Mouse (Mus musculus) forebrain, postnatal 0 days (tissue): ENCODE measurements at regions not wholly inside any gene's neighbourhood (a gene's known extent, or its start where the extent isn't known, plus 50 kb on each side); places are given as distances from the start of the nearest gene placed in this dataset.
"Not testable (repeated sequence)": the region's sequence is repeated elsewhere in the genome, so short reads cannot be mapped to it uniquely, and the experiment has no call there.

ENCODE experiments used
- ATAC-seq: fragments of 200-750 bp; cut with Nextera tagmentation; 2 replicates; pipeline ENCODE4 v1.8.0; 2017; ENCODE audit warnings: mild to moderate bottlenecking, moderate library complexity
- DNase-seq: peaks from one replicate; pipeline ENCODE4 v3.0.0-alpha.2; 2015
- H3K27ac ChIP-seq: fragments of 300-500 bp; sonication (generic); 2 replicates; pipeline ENCODE4 v1.5.1; 2014; ENCODE audit warnings: low read depth, mild to moderate bottlenecking, antibody characterized with exemption, low read length, moderate library complexity, mixed read lengths
- H3K27me3 ChIP-seq: fragments of 300-500 bp; sonication (generic); 2 replicates; pipeline ENCODE4 v1.6.1; 2014; ENCODE audit warnings: mild to moderate bottlenecking, low read length, mixed read lengths; ENCODE audit not compliant: insufficient read depth
- H3K36me3 ChIP-seq: fragments of 300-500 bp; sonication (generic); 2 replicates; pipeline ENCODE4 v1.6.1; 2014; ENCODE audit warnings: mild to moderate bottlenecking, moderate library complexity; ENCODE audit not compliant: insufficient read depth
- H3K4me1 ChIP-seq: fragments of 300-500 bp; sonication (generic); 2 replicates; pipeline ENCODE4 v1.6.1; 2014; ENCODE audit warnings: antibody characterized with exemption; ENCODE audit not compliant: insufficient read depth
- H3K4me2 ChIP-seq: fragments of 300-500 bp; sonication (generic); 2 replicates; pipeline ENCODE4 v1.6.1; 2014; ENCODE audit warnings: low read depth, mild to moderate bottlenecking, moderate library complexity
- H3K4me3 ChIP-seq: fragments of 300-500 bp; sonication (generic); 2 replicates; pipeline ENCODE4 v1.5.1; 2014; ENCODE audit warnings: low read depth, low read length, mixed read lengths
- H3K9ac ChIP-seq: fragments of 300-500 bp; sonication (generic); 2 replicates; pipeline ENCODE4 v1.6.1; 2014; ENCODE audit warnings: mild to moderate bottlenecking
- H3K9me3 ChIP-seq: fragments of 300-500 bp; sonication (generic); 2 replicates; pipeline ENCODE4 v1.6.1; 2016; ENCODE audit warnings: low read length
- CTCF ChIP-seq: sonication (generic); IDR thresholded peaks from 2 replicates; pipeline ENCODE4 v1.5.1; 2016; ENCODE audit warnings: antibody characterized with exemption, control low read depth, low read depth
- WGBS: fragments of 180-500 bp; shearing (Covaris S2); extraction: QIAGEN DNeasy Blood & Tissue Kit; methylation state at CpG from one replicate; pipeline ENCODE4 v1.1.7; 2014; 5-methylcytosine and 5-hydroxymethylcytosine counted together

DNA sequence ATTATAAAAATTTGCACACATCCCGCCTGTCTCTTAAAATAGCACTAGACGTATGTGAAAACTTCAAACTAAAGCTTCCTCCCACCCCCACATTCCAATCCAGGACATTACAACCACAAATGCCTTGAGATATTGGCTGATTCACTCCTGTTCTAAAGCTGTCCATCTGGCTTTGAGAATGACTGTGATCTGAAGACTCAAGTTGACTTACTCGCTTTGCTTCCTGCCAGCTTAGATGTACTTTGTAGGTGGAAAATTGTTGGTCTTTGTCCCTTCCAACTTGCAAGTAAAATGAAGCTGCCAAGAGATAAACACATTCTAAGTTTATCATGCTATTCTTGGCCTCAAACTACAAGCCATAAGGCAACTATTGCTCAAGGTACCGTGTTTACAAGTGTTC lies 779.7 kb downstream of the Cetn3 start:
- ATAC-seq (peak; percentile 51), DNase-seq (peak; percentile 41)
- no peak for TF ChIP-seq CTCF
- Histone ChIP-seq H3K4me1 (no peaks in the 10 kb centered on the region), H3K27ac (no peak overlapping the region), H3K27me3 (no peaks in the 10 kb centered on the region), H3K36me3 (no peaks in the 10 kb centered on the region), H3K9ac (no peak overlapping the region), H3K9me3 (no peaks in the 10 kb centered on the region), H3K4me3 (no peak overlapping the region), H3K4me2 (no peak overlapping the region)
- WGBS: 64% methylated on average over 4 of the region's 4 CpGs

GRCm38 (mm10) chr13:82570925-82571324 lies 788.0 kb downstream of the Cetn3 start:
- Histone ChIP-seq H3K4me2 (no peak overlapping the region), H3K27me3 (no peaks in the 10 kb centered on the region), H3K4me1 (no peaks in the 10 kb centered on the region), H3K27ac (no peak overlapping the region), H3K9me3 (no peaks in the 10 kb centered on the region), H3K9ac (no peak overlapping the region), H3K36me3 (no peaks in the 10 kb centered on the region), H3K4me3 (no peak overlapping the region)
- WGBS: 95% methylated on average over 1 of the region's 1 CpGs
- DNase-seq (no peak), ATAC-seq (no peak)
- no peak for TF ChIP-seq CTCF

DNA sequence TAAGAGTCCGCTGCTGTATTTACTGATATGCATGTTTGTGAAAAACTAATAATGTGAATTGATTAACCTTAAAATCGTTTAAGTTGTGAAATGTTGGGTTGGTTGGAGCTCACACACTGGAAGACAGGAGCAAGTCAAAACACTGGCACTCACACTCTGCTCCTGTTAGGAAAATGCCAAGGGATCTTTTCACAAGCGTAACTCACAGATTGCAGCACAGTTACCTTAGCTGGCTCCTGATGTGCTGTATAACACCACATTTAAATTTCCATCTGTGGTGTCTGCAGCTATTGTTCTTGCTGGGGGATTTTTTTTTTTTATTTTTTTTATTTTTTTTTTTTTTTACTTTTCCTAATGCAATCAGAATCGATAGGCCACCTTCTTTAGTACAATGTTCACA lies 795.1 kb downstream of the Cetn3 start:
- 65% methylated on average over 4 of the region's 4 CpGs for WGBS
- Histone ChIP-seq H3K27me3 (no peaks in the 10 kb centered on the region), H3K4me3 (no peak overlapping the region), H3K27ac (no peak overlapping the region), H3K9ac (no peak overlapping the region), H3K4me2 (no peak overlapping the region), H3K9me3 (no peaks in the 10 kb centered on the region), H3K4me1 (no peaks in the 10 kb centered on the region), H3K36me3 (no peaks in the 10 kb centered on the region)
- no peak for TF ChIP-seq CTCF
- ATAC-seq: no peak
- DNase-seq: no peak

- no peak for TF ChIP-seq CTCF
Observed at GRCm38 (mm10) chr13:82586335-82586734, 803.5 kb downstream of the Cetn3 start.

DNA sequence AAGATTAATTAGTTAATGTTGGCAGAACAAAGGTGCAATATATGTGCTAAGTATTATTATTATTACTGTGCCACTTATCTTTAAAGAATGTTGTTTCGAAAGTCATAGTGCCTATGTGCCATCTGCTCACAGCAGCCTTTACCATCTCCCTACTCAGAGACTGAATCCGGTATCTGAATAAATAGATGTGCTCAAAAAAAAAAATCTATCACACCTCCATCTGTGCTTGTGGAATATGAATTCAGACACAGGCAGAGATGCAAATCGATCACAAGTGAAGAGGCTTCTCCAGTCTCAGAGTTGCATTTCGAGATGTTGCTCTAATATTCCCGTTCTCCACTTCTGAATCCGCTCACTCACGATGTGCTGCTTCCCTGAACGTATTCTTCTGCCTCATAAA lies 811.0 kb downstream of the Cetn3 start:
- peak; percentile 59; the same call in 1 of the 2 replicates for ATAC-seq
- peak; percentile 46 for DNase-seq
- Histone ChIP-seq H3K9ac (no peak overlapping the region), H3K27me3 (no peaks in the 10 kb centered on the region), H3K4me2 (no peak overlapping the region), H3K9me3 (no peaks in the 10 kb centered on the region), H3K36me3 (no peaks in the 10 kb centered on the region), H3K27ac (no peak overlapping the region), H3K4me3 (no peak overlapping the region), H3K4me1 (no peaks in the 10 kb centered on the region)
- WGBS: 71% methylated on average over 8 of the region's 8 CpGs
- TF ChIP-seq CTCF: no peak

More at GRCm38 (mm10) chr13:82586335-82586734, 803.5 kb downstream of the Cetn3 start:
- no peaks in the 10 kb centered on the region for H3K27me3 ChIP-seq
- H3K4me2 ChIP-seq: no peak overlapping the region
- H3K4me1 ChIP-seq: no peaks in the 10 kb centered on the region
- no peaks in the 10 kb centered on the region for H3K9me3 ChIP-seq
- no peak overlapping the region for H3K9ac ChIP-seq
- no peaks in the 10 kb centered on the region for H3K36me3 ChIP-seq
- ATAC-seq (no peak), DNase-seq (no peak)
- WGBS: 46% methylated on average over 1 of the region's 1 CpGs
- no peak overlapping the region for H3K4me3 ChIP-seq
- H3K27ac ChIP-seq: no peak overlapping the region

DNA sequence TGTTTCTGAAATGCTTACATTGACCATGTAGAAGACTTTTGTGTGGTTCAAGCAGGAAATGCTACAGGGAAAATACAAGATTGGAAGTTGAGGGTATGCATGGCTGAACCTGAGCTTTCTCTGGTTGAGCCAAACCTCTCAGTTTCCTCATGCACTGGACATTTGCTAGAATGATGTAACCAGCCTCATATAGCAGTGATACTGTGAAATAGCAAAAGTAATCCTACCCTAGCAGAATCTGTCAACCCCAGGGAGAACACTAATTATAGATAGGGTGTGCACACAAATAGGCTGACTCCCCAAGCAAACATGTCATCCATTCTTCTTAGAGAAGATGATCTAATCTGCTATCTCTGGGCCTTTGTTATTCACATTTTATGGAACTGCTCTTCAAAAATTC lies 812.7 kb downstream of the Cetn3 start:
- no peak for TF ChIP-seq CTCF
- DNase-seq: no peak
- no peaks in the 10 kb centered on the region for H3K9me3 ChIP-seq
- H3K4me3 ChIP-seq: no peak overlapping the region
- H3K4me1 ChIP-seq: no peaks in the 10 kb centered on the region
- no peaks in the 10 kb centered on the region for H3K36me3 ChIP-seq
- no peaks in the 10 kb centered on the region for H3K27me3 ChIP-seq
- ATAC-seq: no peak
- no peak overlapping the region for H3K4me2 ChIP-seq
- no peak overlapping the region for H3K27ac ChIP-seq
- no peak overlapping the region for H3K9ac ChIP-seq

DNA sequence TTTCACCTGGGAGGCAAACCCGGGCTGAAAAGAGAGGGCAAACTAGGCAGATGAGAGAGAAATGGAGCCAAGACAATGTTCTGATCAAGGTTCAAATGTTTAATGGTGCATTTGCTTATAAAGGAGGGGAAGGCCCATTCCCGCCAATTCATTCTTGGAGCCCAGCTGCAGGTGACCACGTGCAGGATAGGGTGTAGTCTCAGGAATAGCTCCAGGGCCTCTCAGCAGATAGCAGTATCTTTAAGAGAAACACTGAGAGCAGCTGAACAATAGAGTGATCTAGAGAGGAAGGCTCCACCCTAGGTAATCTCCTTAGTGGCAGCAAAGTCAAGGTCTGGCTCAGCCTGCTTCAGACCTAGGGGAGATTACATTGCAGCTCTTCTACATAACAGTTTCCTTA lies 823.0 kb downstream of the Cetn3 start:
- not testable (repeated sequence) for DNase-seq

More for the DNA sequence above, 823.0 kb downstream of the Cetn3 start:
- H3K27me3 ChIP-seq, H3K4me1 ChIP-seq, ATAC-seq, H3K36me3 ChIP-seq, H3K9me3 ChIP-seq, H3K27ac ChIP-seq, H3K4me2 ChIP-seq, H3K4me3 ChIP-seq, H3K9ac ChIP-seq: not testable (repeated sequence)
- WGBS: 62% methylated on average over 3 of the region's 3 CpGs
